Mouse (Mus musculus) forebrain, postnatal 0 days (tissue): Measurements from ENCODE around the gene Nxph4. TPM values are rescaled to one million over a fixed set of nuclear protein-coding genes. Genes with fewer than 3 reads are reported as not detected.

ENCODE experiments used
- ATAC-seq: fragments of 200-750 bp; cut with Nextera tagmentation; 2 replicates; pipeline ENCODE4 v1.8.0; 2017; ENCODE audit warnings: mild to moderate bottlenecking, moderate library complexity
- DNase-seq: peaks from one replicate; pipeline ENCODE4 v3.0.0-alpha.2; 2015
- H3K27ac ChIP-seq: fragments of 300-500 bp; sonication (generic); 2 replicates; pipeline ENCODE4 v1.5.1; 2014; ENCODE audit warnings: low read depth, mild to moderate bottlenecking, antibody characterized with exemption, low read length, moderate library complexity, mixed read lengths
- H3K27me3 ChIP-seq: fragments of 300-500 bp; sonication (generic); 2 replicates; pipeline ENCODE4 v1.6.1; 2014; ENCODE audit warnings: mild to moderate bottlenecking, low read length, mixed read lengths; ENCODE audit not compliant: insufficient read depth
- H3K36me3 ChIP-seq: fragments of 300-500 bp; sonication (generic); 2 replicates; pipeline ENCODE4 v1.6.1; 2014; ENCODE audit warnings: mild to moderate bottlenecking, moderate library complexity; ENCODE audit not compliant: insufficient read depth
- H3K4me1 ChIP-seq: fragments of 300-500 bp; sonication (generic); 2 replicates; pipeline ENCODE4 v1.6.1; 2014; ENCODE audit warnings: antibody characterized with exemption; ENCODE audit not compliant: insufficient read depth
- H3K4me2 ChIP-seq: fragments of 300-500 bp; sonication (generic); 2 replicates; pipeline ENCODE4 v1.6.1; 2014; ENCODE audit warnings: low read depth, mild to moderate bottlenecking, moderate library complexity
- H3K4me3 ChIP-seq: fragments of 300-500 bp; sonication (generic); 2 replicates; pipeline ENCODE4 v1.5.1; 2014; ENCODE audit warnings: low read depth, low read length, mixed read lengths
- H3K9ac ChIP-seq: fragments of 300-500 bp; sonication (generic); 2 replicates; pipeline ENCODE4 v1.6.1; 2014; ENCODE audit warnings: mild to moderate bottlenecking
- H3K9me3 ChIP-seq: fragments of 300-500 bp; sonication (generic); 2 replicates; pipeline ENCODE4 v1.6.1; 2016; ENCODE audit warnings: low read length
- CTCF ChIP-seq: sonication (generic); IDR thresholded peaks from 2 replicates; pipeline ENCODE4 v1.5.1; 2016; ENCODE audit warnings: antibody characterized with exemption, control low read depth, low read depth
- WGBS: fragments of 180-500 bp; shearing (Covaris S2); extraction: QIAGEN DNeasy Blood & Tissue Kit; methylation state at CpG from one replicate; pipeline ENCODE4 v1.1.7; 2014; 5-methylcytosine and 5-hydroxymethylcytosine counted together
- polyA plus RNA-seq: library from polyadenylated mRNA; unstranded; fragments of >200 nt; fragmentation: Nextera tagmentation; extraction: Ambion mirVana; gene quantifications from 2 replicates; pipeline ENCODE4 v1.2.1, GENCODE M21; 2015
- total RNA-seq: library from RNA; depleted of rRNA; stranded (reverse); fragments of >200 nt; gene quantifications from 2 replicates; pipeline ENCODE4 v1.2.3, GENCODE M21; 2014

Nxph4 gene
- total and polyA plus RNA-seq, 2 experiments from 2014 or later = 2.1 to 22.6 TPM

- DNase-seq (no peak), ATAC-seq (0 out of 2 replicates have a peak, but pooled peaks have one; percentile 27)
- Histone ChIP-seq H3K4me1 (no peaks in the 10 kb centered on the region), H3K9ac (no peak overlapping the region), H3K27me3 (no peaks in the 10 kb centered on the region), H3K27ac (no peak overlapping the region), H3K36me3 (peaks cover 94% of the 10 kb centered on the region), H3K9me3 (no peaks in the 10 kb centered on the region), H3K4me2 (no peak overlapping the region), H3K4me3 (no peak overlapping the region)
- no peak for TF ChIP-seq CTCF
- WGBS = 45% methylated on average over 6 of the region's 6 CpGs
These were observed 8.4 kb upstream of the Nxph4 start for GRCm38 (mm10) chr10:127542720-127543119.

- Histone ChIP-seq H3K36me3 (peaks cover 88% of the 10 kb centered on the region), H3K27me3 (no peaks in the 10 kb centered on the region), H3K27ac (no peak overlapping the region), H3K4me2 (no peak overlapping the region), H3K9me3 (no peaks in the 10 kb centered on the region), H3K9ac (no peak overlapping the region), H3K4me1 (no peaks in the 10 kb centered on the region), H3K4me3 (no peak overlapping the region)
- no peak for TF ChIP-seq CTCF
- no peak for DNase-seq
- ATAC-seq = peak; percentile 25; the same call in 1 of the 2 replicates
- WGBS = 54% methylated on average over 13 of the region's 13 CpGs
These were observed 7.7 kb upstream of the Nxph4 start for GRCm38 (mm10) chr10:127542084-127542483.

- Histone ChIP-seq H3K36me3 (peaks cover 82% of the 10 kb centered on the region), H3K27ac (no peak overlapping the region), H3K9ac (no peak overlapping the region), H3K9me3 (no peaks in the 10 kb centered on the region), H3K4me1 (no peaks in the 10 kb centered on the region), H3K4me2 (no peak overlapping the region), H3K27me3 (no peaks in the 10 kb centered on the region), H3K4me3 (no peak overlapping the region)
- no peak for TF ChIP-seq CTCF
- WGBS = 98% methylated on average over 8 of the region's 8 CpGs
- DNase-seq (no peak), ATAC-seq (no peak)
These were observed 7.2 kb upstream of the Nxph4 start for GRCm38 (mm10) chr10:127541510-127541909.

GRCm38 (mm10) chr10:127537854-127538583 is 3.7 kb upstream of the Nxph4 start:
- Histone ChIP-seq H3K9ac (no peak overlapping the region), H3K9me3 (no peaks in the 10 kb centered on the region), H3K4me1 (peaks cover 7% of the 10 kb centered on the region), H3K27me3 (peaks cover 29% of the 10 kb centered on the region), H3K27ac (no peak overlapping the region), H3K36me3 (peaks cover 49% of the 10 kb centered on the region), H3K4me3 (no peak overlapping the region), H3K4me2 (no peak overlapping the region)
- WGBS = 27% methylated on average over 7 of the region's 7 CpGs
- DNase-seq (peak; percentile 86), ATAC-seq (peak; percentile 39)
- TF ChIP-seq CTCF = peak; percentile 94

- Histone ChIP-seq H3K4me3 (no peak overlapping the region), H3K36me3 (peaks cover 36% of the 10 kb centered on the region), H3K4me1 (peaks cover 7% of the 10 kb centered on the region), H3K27ac (no peak overlapping the region), H3K9ac (no peak overlapping the region), H3K4me2 (no peak overlapping the region), H3K27me3 (peaks cover 42% of the 10 kb centered on the region), H3K9me3 (no peaks in the 10 kb centered on the region)
- peak; percentile 53 for ATAC-seq
- WGBS = 9% methylated on average over 8 of the region's 8 CpGs
- peak; percentile 71 for DNase-seq
- TF ChIP-seq CTCF = peak; percentile 62
These were observed 2.4 kb upstream of the Nxph4 start for GRCm38 (mm10) chr10:127536586-127537314.

- WGBS = 3% methylated on average over 20 of the region's 30 CpGs
- Histone ChIP-seq H3K4me1 (peaks cover 7% of the 10 kb centered on the region), H3K27ac (no peak overlapping the region), H3K4me3 (peak overlapping the region; percentile 46), H3K9me3 (no peaks in the 10 kb centered on the region), H3K36me3 (peaks cover 18% of the 10 kb centered on the region), H3K9ac (peak overlapping the region; percentile 37; the same call in 1 of the 2 replicates), H3K27me3 (peaks cover 54% of the 10 kb centered on the region), H3K4me2 (peak overlapping the region; percentile 87)
- DNase-seq = no peak
- no peak for TF ChIP-seq CTCF
- no peak for ATAC-seq
These were observed 598 bp upstream of the Nxph4 start for GRCm38 (mm10) chr10:127534929-127535384.

- Histone ChIP-seq H3K27me3 (peaks cover 85% of the 10 kb centered on the region), H3K4me2 (peak overlapping the region; percentile 45; the same call in 1 of the 2 replicates), H3K4me3 (no peak overlapping the region), H3K4me1 (peaks cover 7% of the 10 kb centered on the region), H3K36me3 (no peaks in the 10 kb centered on the region), H3K27ac (no peak overlapping the region), H3K9ac (no peak overlapping the region), H3K9me3 (no peaks in the 10 kb centered on the region)
- TF ChIP-seq CTCF = no peak
- WGBS = 8% methylated on average over 4 of the region's 4 CpGs
- ATAC-seq (no peak; the same call in 1 of the 2 replicates), DNase-seq (no peak)
These were observed 2.8 kb downstream of the Nxph4 start for GRCm38 (mm10) chr10:127531548-127531947.
